Mouse (Mus musculus) heart, embryonic 11.5 days (tissue): Measurements from ENCODE around the gene Cntn4. TPM values are rescaled to one million over a fixed set of nuclear protein-coding genes. Genes with fewer than 3 reads are reported as not detected.

Experiments
- ATAC-seq: fragments of 200-750 bp; cut with Nextera tagmentation; replicated peaks from 2 replicates; pipeline ENCODE4 v1.8.0; 2017; ENCODE audit warnings: moderate library complexity; ENCODE audit not compliant: insufficient number of reproducible peaks, low FRiP score, low TSS enrichment
- H3K27ac ChIP-seq: fragments of 300-500 bp; sonication (generic); 2 replicates; pipeline ENCODE4 v1.5.1; 2014; ENCODE audit warnings: mild to moderate bottlenecking, low read depth, low read length
- H3K27me3 ChIP-seq: fragments of 300-500 bp; sonication (generic); 2 replicates; pipeline ENCODE4 v1.6.1; 2014; ENCODE audit warnings: mild to moderate bottlenecking, low read length, mixed read lengths; ENCODE audit not compliant: control insufficient read depth, insufficient read depth
- H3K36me3 ChIP-seq: fragments of 300-500 bp; sonication (generic); 2 replicates; pipeline ENCODE4 v1.6.1; 2014; ENCODE audit warnings: mild to moderate bottlenecking, low read length, moderate library complexity, mixed read lengths; ENCODE audit not compliant: control insufficient read depth, insufficient read depth
- H3K4me1 ChIP-seq: fragments of 300-500 bp; sonication (generic); 2 replicates; pipeline ENCODE4 v1.6.1; 2014; ENCODE audit warnings: low read length; ENCODE audit not compliant: control insufficient read depth, insufficient read depth
- H3K4me2 ChIP-seq: fragments of 300-500 bp; sonication (generic); 2 replicates; pipeline ENCODE4 v1.6.1; 2014; ENCODE audit warnings: mild to moderate bottlenecking, moderate library complexity
- H3K4me3 ChIP-seq: fragments of 300-500 bp; sonication (generic); 2 replicates; pipeline ENCODE4 v1.5.1; 2014; ENCODE audit warnings: low read depth, low read length
- H3K9ac ChIP-seq: fragments of 300-500 bp; sonication (generic); 2 replicates; pipeline ENCODE4 v1.6.1; 2014; ENCODE audit warnings: mild to moderate bottlenecking, low read depth, low read length, moderate library complexity
- H3K9me3 ChIP-seq: fragments of 300-500 bp; sonication (generic); replicated peaks from 2 replicates; pipeline ENCODE4 v1.6.1; 2016; ENCODE audit warnings: low read length; ENCODE audit not compliant: control insufficient read depth
- WGBS: fragments of 180-500 bp; shearing (Covaris S2); extraction: QIAGEN DNeasy Blood & Tissue Kit; methylation state at CpG from one replicate; pipeline ENCODE4 v1.1.7; 2014; ENCODE audit not compliant: insufficient replicate concordance; 5-methylcytosine and 5-hydroxymethylcytosine counted together
- polyA plus RNA-seq: library from polyadenylated mRNA; unstranded; fragments of >200 nt; fragmentation: Nextera tagmentation; extraction: Ambion mirVana; gene quantifications from 2 replicates; pipeline ENCODE4 v1.2.1, GENCODE M21; 2014

Gene Cntn4
- polyA plus RNA-seq, 1 experiment from 2014 or later: 1.8 TPM

DNA sequence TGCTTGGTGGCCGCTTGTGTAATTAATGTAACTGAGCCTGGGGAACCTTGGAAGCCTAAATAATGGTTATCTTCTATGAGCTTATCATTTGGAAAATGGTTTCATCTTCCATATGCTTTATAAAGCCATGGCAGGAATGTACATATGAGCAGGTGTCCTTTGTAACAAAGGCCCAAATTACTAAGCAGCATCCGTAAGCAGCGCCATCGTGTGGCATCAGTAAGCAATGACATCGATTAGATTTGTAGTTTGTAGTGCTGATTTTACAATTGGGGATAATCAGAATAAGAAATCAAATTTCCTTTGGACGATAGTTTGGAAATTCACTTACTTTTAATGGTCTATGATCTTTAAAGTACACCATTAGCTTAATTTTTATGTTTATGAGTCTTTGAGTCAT lies 64.6 kb downstream of the Cntn4 start:
- ATAC-seq: no peak
- H3K4me3 ChIP-seq: no peak overlapping the region
- H3K4me1 ChIP-seq: no peaks in the 10 kb centered on the region
- no peak overlapping the region for H3K9ac ChIP-seq
- H3K4me2 ChIP-seq: no peak overlapping the region
- no peaks in the 10 kb centered on the region for H3K9me3 ChIP-seq
- H3K36me3 ChIP-seq: no peaks in the 10 kb centered on the region
- no peak overlapping the region for H3K27ac ChIP-seq
- H3K27me3 ChIP-seq: no peaks in the 10 kb centered on the region
- WGBS: 25% methylated on average over 6 of the region's 6 CpGs

- ATAC-seq: no peak
- H3K36me3 ChIP-seq: no peaks in the 10 kb centered on the region
- WGBS: 64% methylated on average over 1 of the region's 1 CpGs
These were observed 103.2 kb downstream of the Cntn4 start for GRCm38 (mm10) chr6:105780616-105781015.

GRCm38 (mm10) chr6:105788462-105788861 lies 111.0 kb downstream of the Cntn4 start:
- no peak overlapping the region for H3K27ac ChIP-seq
- H3K9me3 ChIP-seq: no peaks in the 10 kb centered on the region
- no peaks in the 10 kb centered on the region for H3K4me1 ChIP-seq
- ATAC-seq: no peak
- H3K4me2 ChIP-seq: no peak overlapping the region
- no peaks in the 10 kb centered on the region for H3K36me3 ChIP-seq
- WGBS: 86% methylated on average over 2 of the region's 2 CpGs
- H3K27me3 ChIP-seq: no peaks in the 10 kb centered on the region
- no peak overlapping the region for H3K4me3 ChIP-seq
- no peak overlapping the region for H3K9ac ChIP-seq

More at GRCm38 (mm10) chr6:105780616-105781015, 103.2 kb downstream of the Cntn4 start:
- no peak overlapping the region for H3K27ac ChIP-seq
- no peak overlapping the region for H3K9ac ChIP-seq
- no peaks in the 10 kb centered on the region for H3K4me1 ChIP-seq
- H3K4me3 ChIP-seq: no peak overlapping the region
- H3K9me3 ChIP-seq: no peaks in the 10 kb centered on the region
- no peaks in the 10 kb centered on the region for H3K27me3 ChIP-seq
- H3K4me2 ChIP-seq: no peak overlapping the region

DNA sequence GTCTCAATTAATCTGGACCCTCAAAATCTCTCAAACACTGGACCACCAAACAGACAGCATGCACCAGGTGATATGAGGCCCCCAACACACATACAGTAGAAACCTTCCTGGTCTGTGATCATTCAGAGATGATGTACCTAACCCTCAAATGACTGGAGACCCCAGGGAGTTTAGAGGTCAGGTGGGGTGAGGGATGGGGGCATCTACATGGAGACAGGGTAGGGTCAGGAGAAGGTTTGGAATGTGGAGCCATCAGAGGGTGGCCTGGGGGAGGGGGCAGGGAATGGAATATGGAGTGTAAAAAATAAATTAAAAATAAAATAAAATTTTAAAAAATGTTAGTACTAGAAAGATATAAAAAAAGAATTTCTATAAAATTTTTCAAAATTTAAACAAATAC lies 157.6 kb downstream of the Cntn4 start:
- ATAC-seq: no peak
- Histone ChIP-seq H3K4me1 (no peaks in the 10 kb centered on the region), H3K4me2 (no peak overlapping the region), H3K27ac (no peak overlapping the region), H3K4me3 (no peak overlapping the region), H3K27me3 (no peaks in the 10 kb centered on the region), H3K9me3 (no peaks in the 10 kb centered on the region), H3K36me3 (no peaks in the 10 kb centered on the region), H3K9ac (no peak overlapping the region)

DNA sequence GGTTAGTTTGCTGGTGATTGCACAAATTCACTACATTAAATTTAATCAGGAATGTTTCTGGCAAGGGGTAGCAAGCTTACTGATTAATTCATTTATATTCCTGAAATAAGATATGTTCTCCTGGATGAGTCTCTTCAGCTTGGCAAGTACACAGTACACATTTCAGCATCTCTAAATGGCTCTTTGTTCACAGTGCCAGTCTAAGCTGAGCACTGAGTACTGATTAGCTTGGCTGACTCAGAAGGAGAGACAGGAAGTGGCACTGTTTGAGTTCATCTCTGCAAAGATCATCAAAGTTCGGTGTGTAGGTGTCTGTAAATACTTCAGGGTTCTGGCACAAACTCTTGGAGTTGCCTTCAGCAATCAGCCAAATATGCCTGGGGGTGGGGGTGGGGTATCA lies 169.8 kb downstream of the Cntn4 start:
- H3K36me3 ChIP-seq: no peaks in the 10 kb centered on the region
- ATAC-seq: no peak
- no peaks in the 10 kb centered on the region for H3K4me1 ChIP-seq
- H3K9ac ChIP-seq: no peak overlapping the region
- H3K9me3 ChIP-seq: no peaks in the 10 kb centered on the region
- no peak overlapping the region for H3K4me2 ChIP-seq
- no peaks in the 10 kb centered on the region for H3K27me3 ChIP-seq
- no peak overlapping the region for H3K4me3 ChIP-seq
- 23% methylated on average over 1 of the region's 1 CpGs for WGBS
- H3K27ac ChIP-seq: no peak overlapping the region

GRCm38 (mm10) chr6:105892838-105893237 lies 215.4 kb downstream of the Cntn4 start:
- no peak overlapping the region for H3K9ac ChIP-seq
- no peak for ATAC-seq
- H3K27ac ChIP-seq: no peak overlapping the region
- no peak overlapping the region for H3K4me2 ChIP-seq
- H3K4me1 ChIP-seq: no peaks in the 10 kb centered on the region
- no peaks in the 10 kb centered on the region for H3K9me3 ChIP-seq
- no peak overlapping the region for H3K4me3 ChIP-seq
- 78% methylated on average over 4 of the region's 4 CpGs for WGBS
- no peaks in the 10 kb centered on the region for H3K27me3 ChIP-seq
- H3K36me3 ChIP-seq: no peaks in the 10 kb centered on the region

DNA sequence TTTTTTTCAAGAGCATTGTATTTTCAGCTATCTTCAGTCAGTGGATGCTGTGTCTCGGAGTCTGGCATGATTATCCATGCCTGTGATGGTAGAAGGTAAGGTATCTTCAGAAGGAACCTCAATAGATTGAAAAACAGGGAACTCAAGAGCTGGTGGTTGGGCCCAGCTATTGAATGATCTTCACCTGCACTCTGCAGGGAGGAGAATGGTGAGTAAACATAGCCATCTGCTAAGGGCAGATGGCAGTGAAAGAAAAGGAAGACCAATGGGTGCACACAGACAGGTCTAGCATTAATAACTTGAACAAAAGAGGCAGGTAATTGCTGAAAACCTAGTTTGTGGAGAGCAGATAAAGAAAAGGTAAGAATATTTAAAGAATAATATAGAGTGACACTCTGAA lies 261.0 kb downstream of the Cntn4 start:
- H3K4me2 ChIP-seq: no peak overlapping the region
- no peak overlapping the region for H3K9ac ChIP-seq
- H3K4me3 ChIP-seq: no peak overlapping the region
- ATAC-seq: no peak
- H3K36me3 ChIP-seq: no peaks in the 10 kb centered on the region
- no peaks in the 10 kb centered on the region for H3K27me3 ChIP-seq
- no peaks in the 10 kb centered on the region for H3K4me1 ChIP-seq
- H3K27ac ChIP-seq: no peak overlapping the region
- 83% methylated on average over 1 of the region's 1 CpGs for WGBS
- H3K9me3 ChIP-seq: no peaks in the 10 kb centered on the region

DNA sequence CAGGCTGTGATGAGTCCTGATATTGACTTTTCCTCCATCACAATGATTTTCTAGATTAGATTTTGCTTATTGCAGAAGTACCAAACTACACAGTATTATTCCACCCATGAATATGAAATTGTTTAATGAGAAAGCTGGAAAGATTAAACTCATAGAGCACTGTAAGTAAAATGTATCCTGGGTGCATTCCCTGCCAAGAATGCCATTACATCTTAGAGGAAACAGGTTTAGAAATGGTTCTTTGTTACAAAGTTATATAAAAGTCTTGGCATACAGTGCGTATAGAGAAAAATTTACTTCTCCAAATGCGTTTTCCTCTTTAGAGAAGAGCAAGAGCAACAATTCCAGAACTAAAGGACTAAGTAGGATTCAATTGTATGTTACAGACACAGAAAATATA lies 261.8 kb downstream of the Cntn4 start:
- no peaks in the 10 kb centered on the region for H3K36me3 ChIP-seq
- no peaks in the 10 kb centered on the region for H3K9me3 ChIP-seq
- no peak overlapping the region for H3K27ac ChIP-seq
- H3K4me2 ChIP-seq: no peak overlapping the region
- no peak overlapping the region for H3K4me3 ChIP-seq
- no peaks in the 10 kb centered on the region for H3K4me1 ChIP-seq
- 74% methylated on average over 2 of the region's 2 CpGs for WGBS
- H3K9ac ChIP-seq: no peak overlapping the region
- no peaks in the 10 kb centered on the region for H3K27me3 ChIP-seq
- no peak for ATAC-seq

DNA sequence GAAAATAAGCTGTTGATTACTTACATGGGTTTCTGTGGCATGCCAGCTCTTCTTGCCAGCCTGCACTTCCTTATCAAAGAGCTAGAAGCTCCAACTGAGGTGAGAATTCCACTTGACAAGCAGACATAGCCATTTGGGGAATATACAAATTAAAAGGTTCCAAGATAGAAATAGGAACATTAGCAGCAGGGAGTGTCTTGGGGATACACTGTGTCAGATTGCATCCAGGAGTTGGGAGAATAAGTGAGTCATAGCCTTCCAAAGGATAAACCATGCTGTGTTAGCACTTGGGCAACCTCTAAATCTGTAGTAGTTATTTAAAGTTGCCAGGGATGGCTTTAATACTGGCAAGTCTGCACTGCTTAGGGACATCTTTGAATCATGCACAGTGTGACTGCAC lies 263.1 kb downstream of the Cntn4 start:
- Histone ChIP-seq H3K27ac (no peak overlapping the region), H3K36me3 (no peaks in the 10 kb centered on the region), H3K4me1 (no peaks in the 10 kb centered on the region), H3K9me3 (no peaks in the 10 kb centered on the region), H3K4me3 (no peak overlapping the region), H3K9ac (no peak overlapping the region), H3K27me3 (no peaks in the 10 kb centered on the region), H3K4me2 (no peak overlapping the region)
- ATAC-seq: no peak
